Mouse (Mus musculus): ENCODE results near the gene 4930469K13Rik. TPM values are rescaled to one million over a fixed set of nuclear protein-coding genes. Genes with fewer than 3 reads are reported as not detected.
A peak's percentile ranks its signal among the peaks of the same experiment; 100 is the strongest.

4930469K13Rik gene
- polyA plus RNA-seq, 1 experiment = not detected

GRCm38 (mm10) chr11:34031015-34031805, 67.1 kb downstream of the 4930469K13Rik start:
- Histone ChIP-seq H3K27ac (ENCODE audit: insufficient read depth, low read length) (no peak overlapping the region), H3K4me3 (ENCODE audit: insufficient read depth, low read length) (no peak overlapping the region), H3K4me1 (ENCODE audit: control insufficient read depth, insufficient read depth, low read length) (peaks cover 3% of the 10 kb centered on the region; the same call in 1 of the 2 replicates)
- TF ChIP-seq POLR2A (IDR thresholded peaks at IDR 0.05; ENCODE audit: extremely low read depth, insufficient read depth, low read length) (no peak), CTCF (IDR thresholded peaks at IDR 0.05; ENCODE audit: extremely low read depth, insufficient read depth, low read length) (no peak)

- Histone ChIP-seq H3K4me3 (ENCODE audit: insufficient read depth, low read length) (no peak overlapping the region), H3K27ac (ENCODE audit: insufficient read depth, low read length) (no peak overlapping the region), H3K4me1 (ENCODE audit: control insufficient read depth, insufficient read depth, low read length) (peaks cover 3% of the 10 kb centered on the region; the same call in 1 of the 2 replicates)
- TF ChIP-seq CTCF (IDR thresholded peaks at IDR 0.05; ENCODE audit: extremely low read depth, insufficient read depth, low read length) = no peak
- TF ChIP-seq POLR2A (IDR thresholded peaks at IDR 0.05; ENCODE audit: extremely low read depth, insufficient read depth, low read length) = no peak
Observed at GRCm38 (mm10) chr11:34029658-34030057, 68.7 kb downstream of the 4930469K13Rik start.

DNA sequence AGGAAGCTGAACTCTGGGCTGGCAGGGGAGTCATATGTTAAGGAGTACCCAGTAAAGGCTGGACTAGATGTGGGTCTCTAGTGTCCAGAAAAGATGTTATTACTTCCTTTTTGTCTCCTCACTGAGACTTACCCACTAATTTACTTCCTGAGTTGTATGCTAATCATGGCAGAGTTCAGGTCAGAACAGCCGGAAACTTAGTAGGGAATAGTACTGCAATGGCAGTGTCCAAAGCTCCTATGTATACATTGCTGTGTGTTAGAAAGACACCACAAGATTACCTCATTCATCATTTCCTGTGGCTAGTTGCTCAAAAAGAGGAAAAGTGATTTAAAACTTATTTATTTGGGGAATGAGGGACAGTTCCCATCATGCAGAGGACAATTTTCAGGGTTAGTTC, 73.3 kb downstream of the 4930469K13Rik start:
- no peak overlapping the region for H3K27ac ChIP-seq (ENCODE audit: insufficient read depth, low read length)
- H3K4me3 ChIP-seq (ENCODE audit: insufficient read depth, low read length) = no peak overlapping the region
- TF ChIP-seq CTCF (IDR thresholded peaks at IDR 0.05; ENCODE audit: extremely low read depth, insufficient read depth, low read length) (no peak), POLR2A (IDR thresholded peaks at IDR 0.05; ENCODE audit: extremely low read depth, insufficient read depth, low read length) (no peak)
- no peaks in the 10 kb centered on the region for H3K4me1 ChIP-seq (ENCODE audit: control insufficient read depth, insufficient read depth, low read length)

GRCm38 (mm10) chr11:34012007-34012652, 86.2 kb downstream of the 4930469K13Rik start:
- no peaks in the 10 kb centered on the region for H3K4me1 ChIP-seq (ENCODE audit: control insufficient read depth, insufficient read depth, low read length)
- H3K27ac ChIP-seq (ENCODE audit: insufficient read depth, low read length) = no peak overlapping the region
- no peak overlapping the region for H3K4me3 ChIP-seq (ENCODE audit: insufficient read depth, low read length)
- TF ChIP-seq CTCF (IDR thresholded peaks at IDR 0.05; ENCODE audit: extremely low read depth, insufficient read depth, low read length) = no peak
- no peak for TF ChIP-seq POLR2A (IDR thresholded peaks at IDR 0.05; ENCODE audit: extremely low read depth, insufficient read depth, low read length)

DNA sequence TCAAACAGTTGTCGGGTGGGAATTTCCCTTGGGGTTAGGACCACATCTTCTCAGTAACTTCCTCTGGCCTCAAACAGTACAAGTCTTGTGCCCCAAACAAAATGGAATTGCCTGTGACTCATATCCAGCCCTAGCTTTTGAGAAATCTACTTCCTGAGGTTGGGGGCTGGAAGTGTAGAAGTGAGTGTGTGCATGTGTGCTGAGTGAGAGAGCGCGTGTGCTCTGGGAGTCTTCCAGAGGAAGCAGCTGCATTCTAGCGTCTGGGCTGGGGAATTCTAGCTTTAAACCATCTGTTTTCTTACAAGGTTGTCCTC, 87.5 kb downstream of the 4930469K13Rik start:
- H3K4me1 ChIP-seq (ENCODE audit: control insufficient read depth, insufficient read depth, low read length) = no peaks in the 10 kb centered on the region
- no peak overlapping the region for H3K27ac ChIP-seq (ENCODE audit: insufficient read depth, low read length)
- H3K4me3 ChIP-seq (ENCODE audit: insufficient read depth, low read length) = no peak overlapping the region
- TF ChIP-seq POLR2A (IDR thresholded peaks at IDR 0.05; ENCODE audit: extremely low read depth, insufficient read depth, low read length) (no peak), CTCF (IDR thresholded peaks at IDR 0.05; ENCODE audit: extremely low read depth, insufficient read depth, low read length) (no peak)

GRCm38 (mm10) chr11:34010133-34010858, 88.1 kb downstream of the 4930469K13Rik start:
- no peaks in the 10 kb centered on the region for H3K4me1 ChIP-seq (ENCODE audit: control insufficient read depth, insufficient read depth, low read length)
- no peak overlapping the region for H3K27ac ChIP-seq (ENCODE audit: insufficient read depth, low read length)
- H3K4me3 ChIP-seq (ENCODE audit: insufficient read depth, low read length) = no peak overlapping the region
- no peak for TF ChIP-seq CTCF (IDR thresholded peaks at IDR 0.05; ENCODE audit: extremely low read depth, insufficient read depth, low read length)
- no peak for TF ChIP-seq POLR2A (IDR thresholded peaks at IDR 0.05; ENCODE audit: extremely low read depth, insufficient read depth, low read length)

- Histone ChIP-seq H3K4me3 (ENCODE audit: insufficient read depth, low read length) (no peak overlapping the region), H3K27ac (ENCODE audit: insufficient read depth, low read length) (no peak overlapping the region), H3K4me1 (ENCODE audit: control insufficient read depth, insufficient read depth, low read length) (no peaks in the 10 kb centered on the region)
- TF ChIP-seq POLR2A (IDR thresholded peaks at IDR 0.05; ENCODE audit: extremely low read depth, insufficient read depth, low read length) = no peak
- no peak for TF ChIP-seq CTCF (IDR thresholded peaks at IDR 0.05; ENCODE audit: extremely low read depth, insufficient read depth, low read length)
Observed at GRCm38 (mm10) chr11:34009316-34010087, 88.9 kb downstream of the 4930469K13Rik start.

GRCm38 (mm10) chr11:34008702-34009101, 89.7 kb downstream of the 4930469K13Rik start:
- TF ChIP-seq CTCF (IDR thresholded peaks at IDR 0.05; ENCODE audit: extremely low read depth, insufficient read depth, low read length) (peak; percentile 75), POLR2A (IDR thresholded peaks at IDR 0.05; ENCODE audit: extremely low read depth, insufficient read depth, low read length) (no peak)
- no peak overlapping the region for H3K27ac ChIP-seq (ENCODE audit: insufficient read depth, low read length)

GRCm38 (mm10) chr11:34008214-34008613, 90.1 kb downstream of the 4930469K13Rik start:
- Histone ChIP-seq H3K4me3 (ENCODE audit: insufficient read depth, low read length) (no peak overlapping the region), H3K27ac (ENCODE audit: insufficient read depth, low read length) (no peak overlapping the region), H3K4me1 (ENCODE audit: control insufficient read depth, insufficient read depth, low read length) (no peaks in the 10 kb centered on the region)
- TF ChIP-seq POLR2A (IDR thresholded peaks at IDR 0.05; ENCODE audit: extremely low read depth, insufficient read depth, low read length) = no peak
- no peak for TF ChIP-seq CTCF (IDR thresholded peaks at IDR 0.05; ENCODE audit: extremely low read depth, insufficient read depth, low read length)

More at GRCm38 (mm10) chr11:34008702-34009101, 89.7 kb downstream of the 4930469K13Rik start:
- no peaks in the 10 kb centered on the region for H3K4me1 ChIP-seq (ENCODE audit: control insufficient read depth, insufficient read depth, low read length)
- no peak overlapping the region for H3K4me3 ChIP-seq (ENCODE audit: insufficient read depth, low read length)

All from cortical plate, adult 2 months (tissue).